Mouse (Mus musculus) testis, adult 2 months (tissue): ENCODE data around the gene Elavl3. TPM values are rescaled to one million over a fixed set of nuclear protein-coding genes. Genes with fewer than 3 reads are reported as not detected.
A peak's percentile ranks its signal among the peaks of the same experiment; 100 is the strongest.

Source experiments
- H3K27ac ChIP-seq: fragments of 200-500 bp; 2 replicates; pipeline ENCODE4 v1.5.1; 2012; ENCODE audit warnings: low read depth, low read length; ENCODE audit not compliant: control insufficient read depth, insufficient read depth
- H3K27me3 ChIP-seq: fragments of 200-500 bp; 2 replicates; pipeline ENCODE4 v1.6.1; 2012; ENCODE audit warnings: mild to moderate bottlenecking, low read length, moderate library complexity; ENCODE audit not compliant: control insufficient read depth, insufficient read depth
- H3K36me3 ChIP-seq: fragments of 200-500 bp; 2 replicates; pipeline ENCODE4 v1.6.1; 2012; ENCODE audit warnings: mild to moderate bottlenecking, low read length; ENCODE audit not compliant: control insufficient read depth, insufficient read depth
- H3K4me1 ChIP-seq: fragments of 200-500 bp; 2 replicates; pipeline ENCODE4 v1.6.1; 2012; ENCODE audit warnings: low read length; ENCODE audit not compliant: control insufficient read depth, insufficient read depth
- H3K4me3 ChIP-seq: fragments of 200-500 bp; 2 replicates; pipeline ENCODE4 v1.5.1; 2012; ENCODE audit warnings: low read depth, mild to moderate bottlenecking, low read length, moderate library complexity, mixed read lengths; ENCODE audit not compliant: control insufficient read depth
- CTCF ChIP-seq: fragments of 200-500 bp; IDR thresholded peaks from 2 replicates; pipeline ENCODE4 v1.5.1; 2012; ENCODE audit warnings: low read depth, mild to moderate bottlenecking, inconsistent platforms, low read length, moderate library complexity; ENCODE audit not compliant: control insufficient read depth, insufficient read depth, insufficient replicate concordance
- POLR2A ChIP-seq: fragments of 200-500 bp; IDR thresholded peaks from 2 replicates; pipeline ENCODE4 v1.6.1; 2012; ENCODE audit warnings: low read depth, mild to moderate bottlenecking, inconsistent platforms, low read length, moderate library complexity; ENCODE audit not compliant: control insufficient read depth
- polyA plus RNA-seq: library from polyadenylated mRNA; depleted of rRNA; stranded (reverse); fragments of >200 nt; gene quantifications from 2 replicates; pipeline ENCODE4 v1.2.3, GENCODE M21; 2012

The Elavl3 gene
- polyA plus RNA-seq, 1 experiment, result 1.9 TPM

DNA sequence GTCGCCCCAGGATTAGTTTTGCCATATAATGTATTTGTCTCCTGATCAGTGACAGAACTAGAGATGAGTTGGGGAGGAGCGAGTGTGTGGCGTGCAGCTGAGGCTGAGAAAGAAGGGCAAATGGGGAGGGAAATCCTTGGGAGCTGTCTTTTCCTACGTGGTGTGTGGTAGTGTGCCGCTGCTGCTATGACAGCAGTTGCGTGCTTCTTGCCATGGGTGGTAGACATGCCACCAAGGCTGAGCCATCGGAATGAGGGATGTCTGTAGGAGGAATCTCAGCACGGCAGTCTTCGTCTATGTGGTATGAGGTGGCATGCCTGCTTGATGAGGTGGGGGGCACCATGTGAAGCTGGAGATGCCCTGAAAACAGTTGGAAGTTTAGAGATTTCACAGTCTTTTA, 21.4 kb downstream of the Elavl3 start:
- TF ChIP-seq CTCF, result no peak
- no peak for TF ChIP-seq POLR2A
- H3K4me1 ChIP-seq, result peaks cover 2% of the 10 kb centered on the region; the same call in 1 of the 2 replicates
- no peak overlapping the region for H3K27ac ChIP-seq
- H3K36me3 ChIP-seq, result no peaks in the 10 kb centered on the region
- no peak overlapping the region for H3K4me3 ChIP-seq
- H3K27me3 ChIP-seq, result no peaks in the 10 kb centered on the region

DNA sequence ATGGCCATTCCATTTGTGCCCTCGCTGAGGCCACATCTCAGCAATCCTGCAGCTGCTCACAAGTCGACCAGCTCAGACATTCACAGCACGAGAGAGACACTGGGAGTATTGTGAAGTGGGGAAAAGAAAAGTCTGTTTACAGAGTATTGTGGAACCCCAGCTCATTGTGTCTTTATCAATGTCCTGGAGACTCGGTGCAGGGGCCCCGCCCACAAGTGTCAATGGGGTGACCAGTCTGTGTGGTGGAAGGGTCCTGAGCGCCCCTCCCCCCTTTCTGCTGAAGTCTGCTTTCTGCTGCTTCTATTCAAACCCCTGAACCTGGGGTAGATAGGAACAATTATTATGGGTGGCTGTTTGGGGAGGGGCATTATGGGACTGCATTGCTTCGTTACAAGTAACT, 23.4 kb downstream of the Elavl3 start:
- H3K4me3 ChIP-seq, result no peak overlapping the region
- no peaks in the 10 kb centered on the region for H3K36me3 ChIP-seq
- H3K4me1 ChIP-seq, result no peaks in the 10 kb centered on the region
- TF ChIP-seq CTCF (no peak), POLR2A (no peak)
- H3K27me3 ChIP-seq, result no peaks in the 10 kb centered on the region
- no peak overlapping the region for H3K27ac ChIP-seq

DNA sequence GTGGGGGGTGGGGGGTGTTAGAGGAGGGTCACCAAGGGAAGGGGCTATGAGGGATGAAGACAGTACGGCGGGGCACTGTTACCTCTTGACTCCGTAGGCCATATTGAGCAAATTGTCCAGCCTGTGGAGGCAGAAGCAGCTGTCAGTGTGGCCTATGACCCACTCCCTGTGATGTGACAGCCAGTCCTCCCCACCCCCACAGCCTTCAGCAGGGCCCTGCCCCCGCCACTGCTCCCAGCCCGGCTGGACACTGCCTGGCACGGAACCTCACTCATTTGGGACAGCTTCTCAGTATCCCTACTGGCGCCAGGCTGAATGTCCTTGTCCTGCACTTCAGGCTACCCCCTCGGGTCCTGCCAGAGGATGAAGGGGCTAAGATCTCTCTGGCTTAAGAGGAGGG, 27.2 kb downstream of the Elavl3 start:
- Histone ChIP-seq H3K4me1 (no peaks in the 10 kb centered on the region), H3K4me3 (no peak overlapping the region), H3K36me3 (no peaks in the 10 kb centered on the region), H3K27me3 (no peaks in the 10 kb centered on the region), H3K27ac (no peak overlapping the region)
- TF ChIP-seq CTCF (no peak), POLR2A (no peak)

DNA sequence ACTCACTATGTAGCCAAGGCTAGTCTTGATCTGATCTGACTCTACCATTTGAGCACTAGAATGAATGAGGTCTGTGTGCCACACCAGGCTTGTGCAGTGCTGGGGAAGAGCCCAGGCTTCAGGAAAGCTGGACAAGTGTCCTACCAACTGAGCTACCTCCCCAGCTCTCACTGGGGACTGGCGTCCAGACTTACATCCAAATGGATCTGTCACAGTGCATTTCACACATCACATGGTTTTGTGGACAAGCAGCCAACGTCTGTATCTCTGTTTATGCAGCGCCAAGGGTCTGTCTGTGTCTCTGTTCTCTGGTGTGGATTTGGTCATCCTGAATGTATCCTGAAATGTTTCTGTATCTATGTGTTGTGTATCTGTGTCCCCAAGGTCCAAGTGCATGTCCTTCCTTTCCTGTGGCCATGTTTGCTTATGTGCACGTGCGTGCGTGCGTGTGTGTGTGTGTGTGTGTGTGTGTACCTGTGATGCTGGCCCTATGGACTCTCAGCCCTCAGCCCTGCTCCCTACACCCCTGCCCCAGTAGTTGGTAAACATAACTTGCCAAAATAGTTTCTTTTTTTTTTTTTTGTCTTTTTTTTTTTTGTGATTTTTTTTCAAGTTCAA, 34.5 kb downstream of the Elavl3 start:
- TF ChIP-seq CTCF (no peak), POLR2A (no peak)
- H3K27ac ChIP-seq, result no peak overlapping the region
- H3K4me1 ChIP-seq, result peaks cover 3% of the 10 kb centered on the region; the same call in 1 of the 2 replicates
- no peaks in the 10 kb centered on the region; the same call in 1 of the 2 replicates for H3K36me3 ChIP-seq
- H3K27me3 ChIP-seq, result no peaks in the 10 kb centered on the region
- H3K4me3 ChIP-seq, result no peak overlapping the region

DNA sequence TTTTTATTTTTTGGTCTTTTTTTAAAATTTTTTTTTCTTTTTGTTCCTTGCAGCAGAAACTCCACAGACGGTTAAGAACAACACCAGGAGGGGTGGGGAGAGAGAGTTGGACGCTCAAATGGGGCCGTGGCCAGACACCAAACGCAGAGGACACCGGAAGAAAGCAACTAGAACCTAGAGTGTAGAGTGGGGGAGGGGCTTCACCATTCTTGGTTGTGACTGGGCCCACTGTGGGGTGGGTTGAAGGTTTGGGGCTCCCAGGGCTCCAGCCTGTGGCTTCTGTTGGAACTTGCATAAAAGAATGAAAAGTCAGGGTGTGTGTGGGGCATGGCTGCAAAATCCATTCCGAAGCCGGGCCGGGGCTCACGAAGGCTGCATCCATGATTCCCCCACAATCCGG, 35.6 kb downstream of the Elavl3 start:
- H3K27ac ChIP-seq, result no peak overlapping the region
- H3K36me3 ChIP-seq, result no peaks in the 10 kb centered on the region; the same call in 1 of the 2 replicates
- H3K27me3 ChIP-seq, result no peaks in the 10 kb centered on the region
- H3K4me1 ChIP-seq, result peaks cover 3% of the 10 kb centered on the region; the same call in 1 of the 2 replicates
- TF ChIP-seq POLR2A (no peak), CTCF (no peak)
- no peak overlapping the region for H3K4me3 ChIP-seq

DNA sequence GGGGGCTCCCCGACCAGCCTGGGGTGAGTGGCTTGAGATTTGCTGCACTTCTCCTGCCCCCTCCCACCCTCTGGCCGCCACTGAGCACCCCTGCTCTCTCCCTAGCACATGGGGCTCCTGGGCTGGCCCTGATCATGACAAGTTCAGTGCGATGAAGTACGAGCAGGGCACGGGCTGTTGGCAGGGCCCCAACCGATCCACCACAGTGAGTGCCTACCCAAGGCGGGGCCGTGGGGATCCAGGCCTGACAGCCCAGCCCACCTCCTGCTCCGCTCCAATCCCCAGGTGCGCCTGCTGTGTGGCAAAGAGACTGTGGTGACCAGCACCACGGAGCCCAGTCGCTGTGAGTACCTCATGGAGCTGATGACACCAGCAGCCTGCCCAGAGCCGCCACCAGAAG, 39.1 kb downstream of the Elavl3 start:
- H3K27me3 ChIP-seq, result no peaks in the 10 kb centered on the region
- H3K36me3 ChIP-seq, result no peaks in the 10 kb centered on the region; the same call in 1 of the 2 replicates
- no peak overlapping the region for H3K4me3 ChIP-seq
- peaks cover 3% of the 10 kb centered on the region; the same call in 1 of the 2 replicates for H3K4me1 ChIP-seq
- no peak overlapping the region for H3K27ac ChIP-seq
- no peak for TF ChIP-seq POLR2A
- no peak for TF ChIP-seq CTCF

DNA sequence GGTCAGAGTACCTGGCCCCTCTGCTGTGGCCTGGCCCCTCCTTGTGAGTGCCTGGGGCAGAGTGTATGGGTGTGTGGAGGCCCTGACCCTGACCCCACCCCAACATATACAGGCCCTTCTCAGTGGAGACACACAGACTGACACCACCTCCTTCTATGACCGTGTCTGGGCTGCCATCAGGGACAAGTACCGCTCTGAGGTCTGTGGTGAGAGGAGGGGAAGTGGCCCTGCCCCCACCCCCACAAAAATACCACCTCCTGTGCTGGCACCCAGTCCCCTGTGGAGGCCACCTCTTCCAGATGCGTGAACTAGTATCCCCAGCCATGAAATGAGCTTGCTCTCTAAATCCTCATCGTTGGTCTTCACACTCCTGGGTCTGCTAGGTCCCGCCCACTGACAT, 40.8 kb downstream of the Elavl3 start:
- H3K27ac ChIP-seq, result no peak overlapping the region
- no peak overlapping the region for H3K4me3 ChIP-seq
- no peaks in the 10 kb centered on the region for H3K27me3 ChIP-seq
- no peaks in the 10 kb centered on the region for H3K4me1 ChIP-seq
- H3K36me3 ChIP-seq, result no peaks in the 10 kb centered on the region; the same call in none of the 2 replicates
- TF ChIP-seq CTCF (no peak), POLR2A (no peak)

DNA sequence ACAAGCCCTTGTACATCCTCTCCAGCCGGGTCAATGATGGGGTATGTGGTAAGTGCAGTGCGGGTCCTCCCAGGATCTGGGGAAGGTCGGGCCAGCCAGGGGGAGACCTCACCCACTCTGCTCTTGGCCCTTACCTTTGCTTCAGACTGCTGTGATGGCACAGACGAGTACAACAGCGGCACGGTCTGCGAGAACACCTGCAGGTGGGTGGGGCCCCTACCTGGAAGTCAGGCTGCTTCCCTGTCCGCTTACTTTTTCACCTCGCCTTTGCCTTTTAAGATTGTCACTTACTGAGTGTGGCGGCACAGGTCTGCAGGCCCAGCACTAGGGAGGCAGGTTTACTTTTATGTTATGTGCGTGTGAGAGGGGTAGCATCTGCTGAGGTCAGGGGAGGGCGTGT, 47.3 kb downstream of the Elavl3 start:
- H3K27ac ChIP-seq, result no peak overlapping the region
- H3K36me3 ChIP-seq, result no peaks in the 10 kb centered on the region; the same call in none of the 2 replicates
- peaks cover 9% of the 10 kb centered on the region for H3K4me1 ChIP-seq
- peak overlapping the region; percentile 83 for H3K4me3 ChIP-seq
- no peaks in the 10 kb centered on the region for H3K27me3 ChIP-seq
- TF ChIP-seq CTCF, result no peak
- TF ChIP-seq POLR2A, result no peak
